ENCODE assay signal across 8 mouse cellular contexts in genomic region chr3:89280606-89281511, GRCm38 (mm10). TPM values are rescaled to one million over a fixed set of nuclear protein-coding genes. Genes with fewer than 3 reads are reported as not detected.
DNase-seq lines count a peak whose midpoint lies in the region; ATAC-seq and TF ChIP-seq lines count a peak whose summit lies in the region.

Gene Efna1, minus strand, starts transcription at chr3:89281142.

- H3K9ac ChIP-seq in limb, embryonic 15.5 days = peak within 1 kb of the TSS; percentile 66
- H3K9ac ChIP-seq in midbrain, embryonic 16.5 days (ENCODE audit: low read depth, low read length) = peak within 1 kb of the TSS; percentile 62

- H3K27ac ChIP-seq in cerebellum, adult 2 months (ENCODE audit: insufficient read depth, low read length) = peak within 1 kb of the TSS; percentile 9; the same call in 1 of the 2 replicates
- H3K27ac ChIP-seq in limb, embryonic 15.5 days = peak within 1 kb of the TSS; percentile 90
- peak within 1 kb of the TSS; percentile 51 for H3K27ac ChIP-seq in midbrain, embryonic 16.5 days (ENCODE audit: low read length)

- 0 out of 2 replicates have a peak, but pooled peaks have one; percentile 20 for ATAC-seq in limb, embryonic 15.5 days (ENCODE audit: insufficient number of reproducible peaks, low FRiP score, low TSS enrichment, low read depth)
- peak; percentile 34 for ATAC-seq in midbrain, embryonic 16.5 days

- WGBS in cerebellum, adult 2 months = under 1% methylated on average over 52 of the region's 52 CpGs
- under 1% methylated on average over 52 of the region's 52 CpGs for WGBS in limb, embryonic 15.5 days
- WGBS in midbrain, embryonic 16.5 days = under 1% methylated on average over 52 of the region's 52 CpGs

- intact Hi-C loops in left cerebral cortex, postnatal 4 days (cut with DNase I) = loop anchor here (5.0 kb wide), 1 partner anchor 34 kb away; the partner anchor contains the start of genes Krtcap2 and Trim46

- H3K9me3 ChIP-seq in limb, embryonic 15.5 days = no peaks in the 10 kb centered on the region
- H3K9me3 ChIP-seq in midbrain, embryonic 16.5 days (replicated peaks; ENCODE audit: control insufficient read depth, low read length, poor library complexity, severe bottlenecking) = no peaks in the 10 kb centered on the region

- H3K4me1 ChIP-seq in cerebellum, adult 2 months (ENCODE audit: control insufficient read depth, insufficient read depth, low read length) = peaks cover 8% of the 10 kb centered on the region
- H3K4me1 ChIP-seq in limb, embryonic 15.5 days = peaks cover 58% of the 10 kb centered on the region
- H3K4me1 ChIP-seq in midbrain, embryonic 16.5 days (ENCODE audit: control insufficient read depth, insufficient read depth, low read length) = peaks cover 21% of the 10 kb centered on the region

- H3K4me2 ChIP-seq in limb, embryonic 15.5 days = peak within 1 kb of the TSS; percentile 94
- peak within 1 kb of the TSS; percentile 95 for H3K4me2 ChIP-seq in midbrain, embryonic 16.5 days (ENCODE audit: low read length)

- DNase-seq in left cerebral cortex, postnatal 4 days = peak; percentile 55
- no peak for DNase-seq in left cerebral cortex, adult 9 months (ENCODE audit: low spot score in 2 of 2)
- DNase-seq in cerebellum, adult 2 months = peak; percentile 51 to 62
- peak; percentile 58 for DNase-seq in gastrocnemius, postnatal 25 days
- DNase-seq in induced T-regulatory cell, adult 2 months (ENCODE audit: low read depth) = peak; percentile 60
- peak; percentile 33 for DNase-seq in urinary bladder, postnatal 25 days (ENCODE audit: low spot score)

- peaks cover 4% of the 10 kb centered on the region; the same call in 1 of the 2 replicates for H3K36me3 ChIP-seq in limb, embryonic 15.5 days
- H3K36me3 ChIP-seq in midbrain, embryonic 16.5 days (ENCODE audit: control insufficient read depth, insufficient read depth, low read length) = no peaks in the 10 kb centered on the region

- H3K27me3 ChIP-seq in cerebellum, adult 2 months (ENCODE audit: control insufficient read depth, insufficient read depth, low read length) = no peaks in the 10 kb centered on the region
- H3K27me3 ChIP-seq in limb, embryonic 15.5 days = no peaks in the 10 kb centered on the region
- H3K27me3 ChIP-seq in midbrain, embryonic 16.5 days (ENCODE audit: control insufficient read depth, insufficient read depth, low read depth, low read length) = 0 out of 2 replicates have a peak, but pooled peaks cover 4% of the 10 kb centered on the region

- no peak for TF ChIP-seq POLR2A in cerebellum, adult 2 months (IDR thresholded peaks at IDR 0.05; ENCODE audit: borderline replicate concordance, insufficient read depth, low read length)

- TF ChIP-seq CTCF in cerebellum, adult 2 months (IDR thresholded peaks at IDR 0.05; ENCODE audit: borderline replicate concordance, insufficient read depth, low read depth, low read length) = no peak

- peak within 1 kb of the TSS; percentile 92 for H3K4me3 ChIP-seq in cerebellum, adult 2 months (replicated peaks; ENCODE audit: insufficient read depth, low read depth, low read length)
- peak within 1 kb of the TSS; percentile 58 for H3K4me3 ChIP-seq in limb, embryonic 15.5 days
- H3K4me3 ChIP-seq in midbrain, embryonic 16.5 days (ENCODE audit: low read depth, low read length) = peak within 1 kb of the TSS; percentile 52

RNA-seq across cellular contexts. Expression of gene Efna1, which starts in this region (rescaled TPM):
- 1 to 10 TPM; 5.0 to 6.4 TPM for total RNA-seq in left cerebral cortex, postnatal 4 days (2021)
- 14.2 and 14.7 TPM in 2 replicates for polyA plus RNA-seq in cerebellum, adult 2 months (2012; rRNA removed)
- 10 to 100 TPM; 10.2 to 12.8 TPM for total RNA-seq in gastrocnemius, postnatal 25 days (2021)
- 59.6 and 64.2 TPM in 2 replicates for polyA plus RNA-seq in limb, embryonic 15.5 days (2015; fragmentation: Nextera tagmentation; extraction: Ambion mirVana)
- polyA plus RNA-seq in midbrain, embryonic 16.5 days (2015; fragmentation: Nextera tagmentation; extraction: Ambion mirVana) = 6.8 and 7.4 TPM in 2 replicates

Comparison
In these comparisons a context has a peak if more than half of its experiments do, and no peak if none do; other contexts are left out.
1. DNase-seq: peak in left cerebral cortex, postnatal 4 days (single experiment), cerebellum, adult 2 months (2 of 2), gastrocnemius, postnatal 25 days (single experiment), induced T-regulatory cell, adult 2 months (single experiment) and urinary bladder, postnatal 25 days (single experiment); none in left cerebral cortex, adult 9 months (0 of 2).
2. H3K27ac ChIP-seq: peak in every context shown above with its lines; median percentile 90 in limb, embryonic 15.5 days; 51 in midbrain, embryonic 16.5 days; 9 in cerebellum, adult 2 months.
3. Peak in every context shown above with its lines, with median percentiles within 50 percentile points of each other: H3K4me3 ChIP-seq.